Mouse (Mus musculus) retina, adult 2 months (tissue): ENCODE results near the gene Plpp6.
"Not testable (repeated sequence)": the region's sequence is repeated elsewhere in the genome, so short reads cannot be mapped to it uniquely, and the experiment has no call there.

ENCODE experiments used
- DNase-seq: peaks from one replicate; pipeline ENCODE4 v3.0.0-alpha.2; 2012; ENCODE audit warnings: low read depth, low spot score

Gene Plpp6

GRCm38 (mm10) chr19:28982617-28983016 lies 18.9 kb downstream of the Plpp6 start:
- no peak for DNase-seq

GRCm38 (mm10) chr19:28989515-28989914 lies 25.8 kb downstream of the Plpp6 start:
- no peak for DNase-seq

- peak; percentile 84 for DNase-seq
Measured at GRCm38 (mm10) chr19:28990194-28990589, 26.4 kb downstream of the Plpp6 start, which contains the start of gene Cdc37l1. Cdc37l1 (plus strand) TSS chr19:28990352.

GRCm38 (mm10) chr19:28990590-28991221 lies 27.0 kb downstream of the Plpp6 start:
- no peak for DNase-seq

- DNase-seq: no peak
Measured at GRCm38 (mm10) chr19:28991391-28991790, 27.6 kb downstream of the Plpp6 start.

- DNase-seq: no peak
Measured at GRCm38 (mm10) chr19:28994870-28995269, 31.1 kb downstream of the Plpp6 start.

GRCm38 (mm10) chr19:28995366-28995765 lies 31.6 kb downstream of the Plpp6 start:
- DNase-seq: no peak

- no peak for DNase-seq
Measured at GRCm38 (mm10) chr19:28997976-28998630, 34.4 kb downstream of the Plpp6 start.

- DNase-seq: not testable (repeated sequence)
Measured at GRCm38 (mm10) chr19:29000321-29000720, 36.6 kb downstream of the Plpp6 start.

GRCm38 (mm10) chr19:29008069-29008706 lies 44.4 kb downstream of the Plpp6 start:
- DNase-seq: no peak

- DNase-seq: no peak
Measured at GRCm38 (mm10) chr19:29009046-29009445, 45.3 kb downstream of the Plpp6 start.

- DNase-seq: no peak
Measured at GRCm38 (mm10) chr19:29011355-29011990, 47.7 kb downstream of the Plpp6 start.

- DNase-seq: no peak
Measured at GRCm38 (mm10) chr19:29014466-29015055, 50.8 kb downstream of the Plpp6 start.

GRCm38 (mm10) chr19:29015410-29016203 lies 51.9 kb downstream of the Plpp6 start:
- DNase-seq: no peak

- DNase-seq: no peak
Measured at GRCm38 (mm10) chr19:29016204-29016765, 52.5 kb downstream of the Plpp6 start.
